Mouse (Mus musculus) heart, postnatal 14 days (tissue): ENCODE measurements around the gene Ttc8. TPM values are rescaled to one million over a fixed set of nuclear protein-coding genes. Genes with fewer than 3 reads are reported as not detected.
A peak's percentile ranks its signal among the peaks of the same experiment; 100 is the strongest.
"Not testable (repeated sequence)": the region's sequence is repeated elsewhere in the genome, so short reads cannot be mapped to it uniquely, and the experiment has no call there.

Experiments
- DNase-seq, 2 experiments: peaks; one replicate each; pipeline ENCODE4 v3.0.0; 2021 to 2022
- intact Hi-C: fragments of 180-260 bp; cut with DNase I; formaldehyde crosslinking; loops from one replicate; pipeline ENCODE4 v1.15.1; 2025
- long read RNA-seq, 2 experiments: library from polyadenylated mRNA; stranded (forward); transcript quantifications; one replicate each; pipeline ENCODE4 v2.0.0; 2021
- total RNA-seq, 2 experiments: library from RNA; stranded (reverse); gene quantifications; 2 replicates each; pipeline ENCODE4 v1.2.3; 2021

Gene Ttc8
- 1 to 10 TPM; 6.6 to 7.1 TPM for total RNA-seq
- long read RNA-seq, experiment 1, transcript Ttc8-202 (14 exons, 2,272 nt): major isoform, 6 of 7 reads
- long read RNA-seq, experiment 1, partial matches to known transcripts: 0 of 7 reads
- long read RNA-seq, experiment 1, other reads (novel, unspliced or antisense): 1 of 7 reads
- long read RNA-seq, experiment 2, transcript Ttc8-202 (14 exons, 2,272 nt): major isoform, 5 of 5 reads
- long read RNA-seq, experiment 2, partial matches to known transcripts: 0 of 5 reads
- long read RNA-seq, experiment 2, other reads (novel, unspliced or antisense): 0 of 5 reads

GRCm38 (mm10) chr12:98920194-98920991 is at the start of gene Ttc8:
TSS of gene Ttc8 (plus strand) at chr12:98920574.
- intact Hi-C loops: no loop called here
- peak; percentile 85 to 87 for DNase-seq

DNA sequence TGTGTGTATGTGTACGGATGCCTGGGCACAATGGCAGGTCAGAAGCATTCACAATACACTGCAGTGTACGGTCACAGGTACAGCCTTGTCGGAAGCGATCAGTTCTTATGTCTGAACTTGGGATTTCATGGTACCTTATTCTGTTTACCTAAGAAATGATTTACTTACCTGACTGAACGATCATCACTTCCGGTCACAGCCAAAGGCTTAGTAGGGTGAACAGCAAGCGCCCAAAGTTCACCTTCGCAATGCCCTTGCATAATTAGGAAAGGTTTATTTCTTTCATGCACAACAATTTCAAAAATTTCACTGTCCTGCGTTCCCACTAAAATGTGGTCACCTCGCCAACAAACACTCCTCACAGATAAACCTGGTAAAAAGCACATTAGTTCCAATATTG is 47.5 kb upstream of the Ttc8 start:
- intact Hi-C loops: no loop called here
- no peak for DNase-seq

DNA sequence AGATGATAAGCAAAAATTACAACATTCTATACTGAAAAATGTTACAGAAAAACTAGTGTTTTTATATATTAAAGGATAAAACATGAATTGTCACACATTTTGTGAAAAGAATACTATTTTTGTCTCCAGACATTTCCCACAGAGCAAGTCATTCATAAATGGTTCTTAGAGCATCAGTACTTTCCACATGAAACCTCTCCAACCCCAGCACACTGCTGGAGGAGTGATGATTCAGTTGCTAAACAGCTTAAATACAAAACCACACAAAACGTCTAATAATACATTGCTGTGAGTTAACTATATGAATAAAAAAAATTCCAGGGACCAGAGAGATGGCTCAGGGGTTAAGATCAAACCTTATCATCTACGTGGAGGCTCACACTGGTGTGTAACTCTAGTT is 45.2 kb upstream of the Ttc8 start:
- no peak for DNase-seq
- intact Hi-C loops: no loop called here

DNA sequence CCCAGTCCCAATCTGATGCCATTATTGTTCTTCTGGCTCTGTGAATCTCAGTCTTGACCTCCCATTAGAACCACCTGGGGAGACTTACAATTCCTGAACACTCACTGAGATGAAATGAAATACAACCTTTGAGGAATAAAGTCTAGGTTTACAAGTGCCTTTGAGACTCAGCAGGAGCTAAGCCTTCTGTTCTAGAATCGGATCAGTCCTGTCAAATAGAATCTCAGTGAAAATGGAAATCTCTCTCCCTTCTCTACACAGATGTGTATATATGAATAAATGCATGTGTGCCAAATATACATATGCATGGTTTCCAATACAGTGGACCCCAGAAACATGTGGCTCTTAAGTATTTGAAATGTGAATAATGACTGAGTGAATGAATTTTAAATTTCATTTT is 41.7 kb upstream of the Ttc8 start:
- DNase-seq: no peak
- intact Hi-C loops: no loop called here

GRCm38 (mm10) chr12:98881796-98882195 is 38.6 kb upstream of the Ttc8 start:
- DNase-seq: peak in 1 of 2 experiments; percentile 2
- intact Hi-C loops: no loop called here

- no peak for DNase-seq
- intact Hi-C loops: loop anchor here (2.0 kb wide), 1 partner anchor 210 kb away; no protein-coding TSS in a partner anchor
Observed at GRCm38 (mm10) chr12:98884515-98884914, 35.9 kb upstream of the Ttc8 start.

DNA sequence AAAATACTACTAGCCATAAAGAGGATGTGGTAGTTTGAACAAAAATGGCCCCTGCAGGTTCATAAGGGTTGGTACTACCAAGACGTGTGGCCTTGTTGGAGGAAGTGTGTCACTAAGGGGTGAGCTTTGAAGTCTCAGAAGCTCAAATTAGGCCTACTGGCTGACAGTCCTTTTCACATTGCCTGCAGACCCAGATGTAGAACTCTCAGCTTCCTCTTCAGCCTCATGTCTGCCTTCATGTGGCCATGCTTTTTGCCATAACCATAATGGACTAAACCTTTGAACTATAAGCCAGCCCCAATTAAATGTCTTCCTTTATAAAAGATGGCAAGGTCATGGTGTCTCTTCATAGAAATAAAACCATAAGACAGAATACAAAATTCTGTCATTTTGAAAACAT is 23.6 kb upstream of the Ttc8 start:
- DNase-seq: no peak
- intact Hi-C loops: no loop called here

DNA sequence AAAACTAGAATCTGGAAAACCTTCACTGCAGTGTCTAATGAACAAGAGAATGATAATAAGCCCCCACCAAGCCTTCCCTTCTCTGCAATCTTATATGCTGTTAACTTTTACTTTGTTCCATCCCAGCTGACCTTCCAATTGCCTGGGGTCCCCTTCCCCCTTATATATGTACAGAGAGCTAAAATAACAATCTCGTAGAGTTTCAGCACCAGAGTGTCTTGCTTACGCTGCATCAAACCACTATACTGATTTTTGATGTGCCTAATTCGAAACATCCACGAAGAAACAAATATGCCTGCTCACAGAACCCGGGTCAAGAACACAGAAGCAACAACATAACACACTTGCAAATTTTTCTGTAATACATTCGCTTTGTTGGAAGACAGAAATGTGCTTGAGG is 20.7 kb upstream of the Ttc8 start:
- no peak for DNase-seq
- intact Hi-C loops: no loop called here

DNA sequence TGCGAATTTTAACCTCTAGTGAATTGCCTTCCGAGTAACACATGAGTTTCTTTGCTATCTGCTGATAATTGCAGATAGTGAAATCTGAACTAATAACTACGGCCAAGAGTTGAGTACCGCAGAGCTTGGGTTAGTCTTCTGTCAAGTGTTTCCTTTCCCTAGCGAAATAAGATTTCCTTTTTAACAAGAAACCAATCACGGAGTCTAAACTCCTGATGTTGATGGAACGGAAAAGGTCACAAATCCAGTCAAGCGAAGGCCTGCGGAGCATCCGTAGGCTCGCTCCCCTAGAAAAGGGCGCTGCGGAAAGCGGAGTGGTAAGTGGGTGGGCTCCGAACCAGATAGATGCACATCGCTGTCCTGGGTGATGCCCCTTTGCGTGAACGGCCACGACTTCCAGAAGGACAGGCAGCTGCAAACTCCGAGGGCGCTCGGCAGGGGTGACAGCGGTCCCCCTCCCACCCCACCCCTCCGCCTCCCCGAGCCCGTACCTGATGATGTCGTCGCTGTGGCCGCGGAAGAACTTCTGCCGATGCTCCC is 20.0 kb upstream of the Ttc8 start:
- peak in 1 of 2 experiments; percentile 3 for DNase-seq
- intact Hi-C loops: no loop called here

GRCm38 (mm10) chr12:98900881-98901801 is 19.2 kb upstream of the Ttc8 start, which contains the start of gene Eml5:
TSS of gene Eml5 (minus strand) at chr12:98901484.
- peak; percentile 78 to 79 for DNase-seq
- intact Hi-C loops: no loop called here

DNA sequence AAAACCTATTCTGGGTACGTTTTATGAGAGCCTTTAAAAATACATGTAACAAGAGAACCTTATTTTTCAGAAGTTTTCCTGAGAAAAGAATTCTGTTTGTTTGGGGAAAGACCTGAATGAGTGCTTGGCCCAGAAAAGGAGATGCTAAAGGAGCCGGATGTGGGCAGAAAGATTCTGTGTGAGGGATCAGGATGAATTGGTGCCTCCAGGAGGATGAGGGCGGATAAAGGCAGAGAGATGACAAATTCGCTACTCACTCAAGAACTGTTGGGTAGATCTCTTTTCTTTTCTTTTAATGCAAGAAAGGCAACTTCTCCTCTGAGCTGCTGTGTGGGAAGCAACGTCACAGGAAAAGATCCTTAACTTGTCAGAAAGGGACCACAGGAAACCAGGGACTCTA is 14.9 kb upstream of the Ttc8 start:
- intact Hi-C loops: no loop called here
- DNase-seq: no peak

DNA sequence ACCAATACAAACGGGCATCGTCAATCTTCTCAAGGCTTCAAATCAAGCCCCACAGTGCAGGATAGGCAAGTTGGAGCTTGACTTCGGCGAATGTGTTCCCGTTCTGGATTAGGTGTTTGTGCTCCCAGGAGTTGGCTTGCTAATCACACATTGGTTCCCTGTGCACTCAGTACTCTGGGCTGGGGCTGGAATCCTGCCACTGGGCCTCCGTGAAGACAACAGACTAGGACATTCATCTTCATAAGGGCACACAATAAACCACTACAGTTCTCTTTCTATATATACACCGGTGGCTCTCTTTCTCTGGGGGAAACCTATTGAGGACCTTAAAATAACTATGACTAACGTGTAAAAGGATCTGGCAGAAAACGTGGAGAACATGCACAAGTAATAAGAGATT is 10.3 kb upstream of the Ttc8 start:
- intact Hi-C loops: no loop called here
- DNase-seq: no peak

GRCm38 (mm10) chr12:98931174-98931573 is 10.8 kb downstream of the Ttc8 start:
- DNase-seq: no peak
- intact Hi-C loops: no loop called here

GRCm38 (mm10) chr12:98932441-98932840 is 12.1 kb downstream of the Ttc8 start:
- DNase-seq: no peak
- intact Hi-C loops: no loop called here

DNA sequence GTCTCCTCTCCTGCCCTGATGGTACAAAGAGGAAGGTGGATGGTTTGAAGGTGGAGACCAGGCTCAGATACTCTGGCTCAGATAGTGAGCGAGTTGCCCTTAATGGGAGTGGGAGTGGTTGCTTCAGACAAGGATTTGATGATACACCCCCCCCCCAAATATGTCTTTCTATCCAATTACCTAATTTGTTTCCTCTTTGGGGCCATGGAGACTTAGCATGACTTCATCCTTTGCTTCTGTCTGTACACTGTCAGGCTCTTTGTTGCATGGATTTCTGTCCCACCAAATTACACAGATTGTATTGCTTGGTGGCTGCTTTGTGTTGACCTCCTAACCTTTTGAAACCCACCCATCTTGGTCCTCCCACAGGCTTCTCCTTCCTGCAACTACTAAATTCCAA is 12.5 kb downstream of the Ttc8 start:
- DNase-seq: no peak
- intact Hi-C loops: no loop called here

DNA sequence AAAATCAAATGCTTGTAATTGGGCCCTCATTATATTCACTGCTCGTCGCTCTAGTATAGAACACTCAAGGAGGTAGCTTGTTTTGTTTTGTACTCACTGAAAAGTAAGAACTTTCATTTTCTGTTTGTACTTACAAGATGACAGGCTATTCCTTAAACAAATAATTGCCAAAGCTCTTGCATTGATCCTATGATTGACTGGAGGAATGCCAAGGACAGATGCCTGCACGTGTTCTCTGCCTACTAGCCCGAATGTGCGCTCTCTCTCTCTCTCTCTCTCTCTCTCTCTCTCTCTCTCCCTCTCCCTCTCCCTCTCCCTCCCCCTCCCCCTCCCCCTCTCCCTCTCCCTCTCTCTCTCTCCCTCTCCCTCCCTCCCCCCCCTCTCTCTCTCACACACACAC is 30.9 kb downstream of the Ttc8 start:
- DNase-seq, intact Hi-C loops: not testable (repeated sequence)

- intact Hi-C loops: no loop called here
- no peak for DNase-seq
Observed at GRCm38 (mm10) chr12:98956951-98957350, 36.6 kb downstream of the Ttc8 start.

GRCm38 (mm10) chr12:98957455-98957854 is 37.1 kb downstream of the Ttc8 start:
- no peak for DNase-seq
- intact Hi-C loops: no loop called here

DNA sequence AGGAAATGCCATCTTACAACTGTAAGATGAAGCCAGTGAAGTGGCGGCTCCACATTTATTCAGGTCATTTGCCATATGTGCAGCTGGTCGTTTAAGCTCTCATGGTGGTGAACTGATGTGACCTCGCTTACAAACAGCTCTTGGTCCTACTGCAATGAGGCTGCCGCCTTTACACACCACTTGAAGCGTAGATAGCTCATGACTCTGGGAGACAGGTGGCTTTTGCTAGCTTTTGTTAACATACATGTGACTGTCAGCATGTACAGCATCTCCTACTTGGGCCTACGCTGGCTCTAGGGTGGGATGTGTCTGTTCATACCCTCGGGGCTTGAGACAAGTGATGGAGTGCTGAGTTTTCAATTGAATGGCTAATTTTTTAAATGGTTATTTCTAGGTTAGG is 40.6 kb downstream of the Ttc8 start:
- no peak for DNase-seq
- intact Hi-C loops: no loop called here

GRCm38 (mm10) chr12:98961415-98961814 is 41.0 kb downstream of the Ttc8 start:
- no peak for DNase-seq
- intact Hi-C loops: no loop called here
